Mouse (Mus musculus): ENCODE data around the gene Cars2. TPM values are rescaled to one million over a fixed set of nuclear protein-coding genes. Genes with fewer than 3 reads are reported as not detected.
A peak's percentile ranks its signal among the peaks of the same experiment; 100 is the strongest.

Cars2 gene
- polyA plus RNA-seq, 1 experiment = 19.0 TPM

GRCm38 (mm10) chr8:11487229-11487628, 63.4 kb downstream of the Cars2 start:
- Histone ChIP-seq H3K27me3 (ENCODE audit: control insufficient read depth, insufficient read depth, insufficient read length) (peaks cover 19% of the 10 kb centered on the region), H3K4me3 (ENCODE audit: insufficient read depth, poor library complexity, severe bottlenecking) (no peak overlapping the region), H3K79me2 (ENCODE audit: control insufficient read depth, insufficient read depth) (no peaks in the 10 kb centered on the region), H3K79me3 (ENCODE audit: low read depth) (no peaks in the 10 kb centered on the region), H3ac (ENCODE audit: control insufficient read depth, insufficient read length, low read depth) (no peak overlapping the region), H3K36me3 (ENCODE audit: control insufficient read depth, insufficient read depth) (no peaks in the 10 kb centered on the region)
- TF ChIP-seq USF1 (IDR thresholded peaks at IDR 0.05; ENCODE audit: low read depth) = no peak
- TF ChIP-seq FOSL1 (IDR thresholded peaks at IDR 0.05; ENCODE audit: insufficient read depth, low read length, poor library complexity, severe bottlenecking) = no peak
- TF ChIP-seq CEBPB (IDR thresholded peaks at IDR 0.05; ENCODE audit: low read depth) = no peak
- TF ChIP-seq MYOG (IDR thresholded peaks at IDR 0.05; ENCODE audit: control insufficient read depth, extremely low read depth, insufficient read length) = no peak

DNA sequence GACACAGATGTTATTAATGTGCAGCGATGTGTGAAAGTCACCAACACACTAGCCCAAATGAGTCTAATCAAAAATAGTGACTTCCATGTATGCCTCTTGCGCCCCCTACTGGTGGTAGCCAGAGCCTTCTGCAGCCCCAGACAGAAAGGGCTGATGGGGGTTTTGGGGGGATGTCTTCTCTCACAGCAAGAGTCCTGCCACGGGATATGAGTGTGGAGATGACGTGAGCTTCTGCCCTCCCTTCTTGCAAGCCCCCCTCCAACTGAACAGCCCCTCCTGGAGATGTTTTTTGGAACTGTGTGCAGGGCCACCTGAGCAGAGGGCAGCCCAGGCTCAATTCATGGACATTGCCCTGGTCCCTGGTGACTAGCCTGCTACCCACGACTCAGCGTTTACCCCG, 64.4 kb downstream of the Cars2 start:
- Histone ChIP-seq H3K36me3 (ENCODE audit: control insufficient read depth, insufficient read depth) (no peaks in the 10 kb centered on the region), H3K27me3 (ENCODE audit: control insufficient read depth, insufficient read depth, insufficient read length) (peaks cover 15% of the 10 kb centered on the region), H3K79me3 (ENCODE audit: low read depth) (no peaks in the 10 kb centered on the region), H3K4me3 (ENCODE audit: insufficient read depth, poor library complexity, severe bottlenecking) (no peak overlapping the region), H3ac (ENCODE audit: control insufficient read depth, insufficient read length, low read depth) (no peak overlapping the region), H3K79me2 (ENCODE audit: control insufficient read depth, insufficient read depth) (no peaks in the 10 kb centered on the region)
- no peak for TF ChIP-seq CEBPB (IDR thresholded peaks at IDR 0.05; ENCODE audit: low read depth)
- TF ChIP-seq MYOG (IDR thresholded peaks at IDR 0.05; ENCODE audit: control insufficient read depth, extremely low read depth, insufficient read length) = no peak
- TF ChIP-seq FOSL1 (IDR thresholded peaks at IDR 0.05; ENCODE audit: insufficient read depth, low read length, poor library complexity, severe bottlenecking) = no peak
- no peak for TF ChIP-seq MAX (IDR thresholded peaks at IDR 0.05)
- TF ChIP-seq CTCF (IDR thresholded peaks at IDR 0.05; ENCODE audit: control insufficient read depth, insufficient read depth, insufficient read length) = peak; percentile 41
- TF ChIP-seq USF1 (IDR thresholded peaks at IDR 0.05; ENCODE audit: low read depth) = no peak
- TF ChIP-seq MYOD1 (IDR thresholded peaks at IDR 0.05; ENCODE audit: control insufficient read depth, insufficient read length, low read depth) = no peak

- Histone ChIP-seq H3K4me3 (ENCODE audit: insufficient read depth, poor library complexity, severe bottlenecking) (no peak overlapping the region), H3K36me3 (ENCODE audit: control insufficient read depth, insufficient read depth) (no peaks in the 10 kb centered on the region), H3K27me3 (ENCODE audit: control insufficient read depth, insufficient read depth, insufficient read length) (no peaks in the 10 kb centered on the region), H3K79me3 (ENCODE audit: low read depth) (no peaks in the 10 kb centered on the region), H3ac (ENCODE audit: control insufficient read depth, insufficient read length, low read depth) (no peak overlapping the region), H3K79me2 (ENCODE audit: control insufficient read depth, insufficient read depth) (no peaks in the 10 kb centered on the region)
- TF ChIP-seq USF1 (IDR thresholded peaks at IDR 0.05; ENCODE audit: low read depth) = no peak
- no peak for TF ChIP-seq FOSL1 (IDR thresholded peaks at IDR 0.05; ENCODE audit: insufficient read depth, low read length, poor library complexity, severe bottlenecking)
- TF ChIP-seq MYOD1 (IDR thresholded peaks at IDR 0.05; ENCODE audit: control insufficient read depth, insufficient read length, low read depth) = no peak
- TF ChIP-seq MAX (IDR thresholded peaks at IDR 0.05) = no peak
- TF ChIP-seq MYOG (IDR thresholded peaks at IDR 0.05; ENCODE audit: control insufficient read depth, extremely low read depth, insufficient read length) = no peak
- TF ChIP-seq CTCF (IDR thresholded peaks at IDR 0.05; ENCODE audit: control insufficient read depth, insufficient read depth, insufficient read length) = no peak
- TF ChIP-seq CEBPB (IDR thresholded peaks at IDR 0.05; ENCODE audit: low read depth) = no peak
These were observed 68.0 kb downstream of the Cars2 start for GRCm38 (mm10) chr8:11482537-11482936.

DNA sequence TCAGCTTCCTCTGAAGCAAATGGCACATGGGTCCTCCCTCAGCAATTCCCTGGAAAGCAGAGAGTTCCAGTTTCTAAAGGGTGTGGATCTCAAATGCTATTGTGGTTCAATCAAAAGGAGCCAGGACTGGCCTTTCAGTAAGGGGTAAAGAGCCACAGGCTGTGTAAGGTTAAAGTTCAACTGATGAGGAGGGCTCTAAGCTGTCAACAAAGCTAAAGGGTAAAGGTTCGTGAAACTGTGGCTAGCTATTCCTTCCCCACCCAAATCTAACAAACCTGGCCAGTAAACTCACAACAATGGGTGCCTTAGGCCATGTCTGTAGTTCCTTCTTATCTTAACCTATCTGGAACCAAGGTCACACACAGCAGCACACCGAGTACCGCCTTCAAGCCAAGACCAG, 68.7 kb downstream of the Cars2 start:
- TF ChIP-seq CTCF (IDR thresholded peaks at IDR 0.05; ENCODE audit: control insufficient read depth, insufficient read depth, insufficient read length) = no peak
- no peak for TF ChIP-seq MYOG (IDR thresholded peaks at IDR 0.05; ENCODE audit: control insufficient read depth, extremely low read depth, insufficient read length)
- no peak for TF ChIP-seq USF1 (IDR thresholded peaks at IDR 0.05; ENCODE audit: low read depth)
- no peak for TF ChIP-seq FOSL1 (IDR thresholded peaks at IDR 0.05; ENCODE audit: insufficient read depth, low read length, poor library complexity, severe bottlenecking)
- no peak for TF ChIP-seq CEBPB (IDR thresholded peaks at IDR 0.05; ENCODE audit: low read depth)
- no peak for TF ChIP-seq MAX (IDR thresholded peaks at IDR 0.05)
- no peak for TF ChIP-seq MYOD1 (IDR thresholded peaks at IDR 0.05; ENCODE audit: control insufficient read depth, insufficient read length, low read depth)
- no peaks in the 10 kb centered on the region for H3K36me3 ChIP-seq (ENCODE audit: control insufficient read depth, insufficient read depth)
- no peak overlapping the region for H3ac ChIP-seq (ENCODE audit: control insufficient read depth, insufficient read length, low read depth)
- no peaks in the 10 kb centered on the region for H3K79me2 ChIP-seq (ENCODE audit: control insufficient read depth, insufficient read depth)
- H3K27me3 ChIP-seq (ENCODE audit: control insufficient read depth, insufficient read depth, insufficient read length) = no peaks in the 10 kb centered on the region
- H3K79me3 ChIP-seq (ENCODE audit: low read depth) = no peaks in the 10 kb centered on the region
- no peak overlapping the region for H3K4me3 ChIP-seq (ENCODE audit: insufficient read depth, poor library complexity, severe bottlenecking)

GRCm38 (mm10) chr8:11479591-11479990, 71.0 kb downstream of the Cars2 start:
- no peak for TF ChIP-seq MAX (IDR thresholded peaks at IDR 0.05)
- no peak for TF ChIP-seq USF1 (IDR thresholded peaks at IDR 0.05; ENCODE audit: low read depth)
- TF ChIP-seq FOSL1 (IDR thresholded peaks at IDR 0.05; ENCODE audit: insufficient read depth, low read length, poor library complexity, severe bottlenecking) = no peak
- no peak for TF ChIP-seq CTCF (IDR thresholded peaks at IDR 0.05; ENCODE audit: control insufficient read depth, insufficient read depth, insufficient read length)
- TF ChIP-seq MYOG (IDR thresholded peaks at IDR 0.05; ENCODE audit: control insufficient read depth, extremely low read depth, insufficient read length) = no peak
- TF ChIP-seq CEBPB (IDR thresholded peaks at IDR 0.05; ENCODE audit: low read depth) = no peak
- no peak for TF ChIP-seq MYOD1 (IDR thresholded peaks at IDR 0.05; ENCODE audit: control insufficient read depth, insufficient read length, low read depth)
- no peak overlapping the region for H3ac ChIP-seq (ENCODE audit: control insufficient read depth, insufficient read length, low read depth)
- no peaks in the 10 kb centered on the region for H3K79me2 ChIP-seq (ENCODE audit: control insufficient read depth, insufficient read depth)
- H3K36me3 ChIP-seq (ENCODE audit: control insufficient read depth, insufficient read depth) = no peaks in the 10 kb centered on the region
- no peaks in the 10 kb centered on the region for H3K79me3 ChIP-seq (ENCODE audit: low read depth)
- no peak overlapping the region for H3K4me3 ChIP-seq (ENCODE audit: insufficient read depth, poor library complexity, severe bottlenecking)
- H3K27me3 ChIP-seq (ENCODE audit: control insufficient read depth, insufficient read depth, insufficient read length) = no peaks in the 10 kb centered on the region
